Mouse (Mus musculus): Measurements from ENCODE around the gene Frrs1.

DNA sequence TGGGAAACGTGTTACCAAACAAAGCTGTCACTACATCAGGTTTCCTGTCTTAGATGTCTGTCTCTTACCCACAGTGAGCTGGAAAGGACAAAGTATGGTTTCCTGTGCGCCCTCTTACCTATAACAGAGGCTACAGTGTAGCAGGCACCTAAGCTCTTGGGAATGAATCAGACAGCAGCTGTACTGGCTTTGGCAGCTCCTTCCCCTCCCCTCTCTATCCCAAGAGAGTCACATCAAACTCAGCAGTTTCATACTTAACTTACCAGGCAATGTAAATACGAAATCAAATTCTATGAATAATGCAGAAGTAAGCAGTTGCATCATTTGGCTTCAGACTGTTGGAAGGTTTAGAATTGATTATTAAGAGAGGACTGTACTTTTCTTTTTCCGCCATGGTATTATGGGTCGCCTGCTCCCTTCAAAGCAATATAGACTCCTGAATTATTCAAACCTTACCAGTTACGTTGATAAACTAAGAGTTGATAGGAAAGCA lies 43.9 kb upstream of the Frrs1 start:
- TF ChIP-seq CTCF (IDR thresholded peaks at IDR 0.05): no peak
- no peak for TF ChIP-seq POLR2A (IDR thresholded peaks at IDR 0.05; ENCODE audit: insufficient read depth, low read depth, low read length)
- no peak for TF ChIP-seq EP300 (IDR thresholded peaks at IDR 0.05; ENCODE audit: insufficient read depth, low read depth, low read length)
